ENCODE assay signal across 8 mouse cellular contexts in the genomic region with DNA sequence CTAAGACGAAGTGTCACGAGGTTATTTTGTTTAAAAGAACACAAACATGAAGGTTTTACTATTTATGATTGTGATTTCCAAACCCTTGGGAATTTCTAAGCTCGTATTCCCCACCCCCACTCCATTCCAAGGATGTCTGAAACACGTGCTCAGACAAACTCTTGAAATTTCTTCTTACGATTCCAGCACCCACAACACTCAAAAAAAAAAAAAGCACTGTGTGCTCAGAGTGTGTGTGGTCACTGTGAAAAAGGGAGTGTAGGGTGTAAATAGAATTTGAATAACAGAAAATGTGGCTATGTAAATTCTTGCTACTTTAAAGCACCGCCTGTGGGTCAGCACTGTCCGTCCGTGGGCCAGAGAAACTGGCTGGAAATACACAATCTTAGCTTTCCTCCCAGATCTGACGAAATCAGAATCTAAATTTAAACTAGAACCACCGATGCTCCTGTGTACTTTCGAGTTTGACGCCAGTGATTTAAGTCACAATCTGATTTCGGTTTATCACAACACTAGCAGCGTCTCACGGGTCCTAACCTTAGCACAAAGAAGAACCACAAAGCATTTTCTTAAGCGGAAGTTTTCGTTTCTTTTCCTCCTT. TPM values are rescaled to one million over a fixed set of nuclear protein-coding genes. Genes with fewer than 3 reads are reported as not detected.
A peak's percentile ranks its signal among the peaks of the same experiment; 100 is the strongest.
DNase-seq lines count a peak whose midpoint lies in the region; ATAC-seq and TF ChIP-seq lines count a peak whose summit lies in the region.

No protein-coding gene starts in this region.

- no peak for TF ChIP-seq POLR2A in cerebellum, adult 2 months (IDR thresholded peaks at IDR 0.05; ENCODE audit: borderline replicate concordance, insufficient read depth, low read length)

- no peak for DNase-seq in cerebellum, adult 2 months
- DNase-seq in cerebellum, adult 9-10 months = no peak
- DNase-seq in 416B (ENCODE audit: low read depth) = peak; percentile 73
- DNase-seq in gastrocnemius, postnatal 4 days (ENCODE audit: low spot score in 2 of 2) = no peak
- DNase-seq in cerebellum, adult 11-12 months = no peak

- no peak for TF ChIP-seq CTCF in cerebellum, adult 2 months (IDR thresholded peaks at IDR 0.05; ENCODE audit: borderline replicate concordance, insufficient read depth, low read depth, low read length)
- TF ChIP-seq CTCF in intestine, postnatal 0 days (IDR thresholded peaks at IDR 0.05; ENCODE audit: low read depth) = no peak

- H3K9ac ChIP-seq in embryonic facial prominence, embryonic 13.5 days = peak overlapping the region; percentile 82
- H3K9ac ChIP-seq in intestine, postnatal 0 days (ENCODE audit: low read depth, low read length) = peak overlapping the region; percentile 71
- peak overlapping the region; percentile 72 for H3K9ac ChIP-seq in midbrain, embryonic 12.5 days (replicated peaks)

- H3K4me2 ChIP-seq in embryonic facial prominence, embryonic 13.5 days = peak overlapping the region; percentile 56
- peak overlapping the region; percentile 54 for H3K4me2 ChIP-seq in intestine, postnatal 0 days (replicated peaks; ENCODE audit: low read depth)
- peak overlapping the region; percentile 51 for H3K4me2 ChIP-seq in midbrain, embryonic 12.5 days (replicated peaks)

- no peaks in the 10 kb centered on the region for H3K9me3 ChIP-seq in embryonic facial prominence, embryonic 13.5 days
- no peaks in the 10 kb centered on the region for H3K9me3 ChIP-seq in intestine, postnatal 0 days (ENCODE audit: control insufficient read depth)
- H3K9me3 ChIP-seq in midbrain, embryonic 12.5 days = no peaks in the 10 kb centered on the region

- no peaks in the 10 kb centered on the region for H3K27me3 ChIP-seq in cerebellum, adult 2 months (ENCODE audit: control insufficient read depth, insufficient read depth, low read length)
- H3K27me3 ChIP-seq in embryonic facial prominence, embryonic 13.5 days = peaks cover 4% of the 10 kb centered on the region
- H3K27me3 ChIP-seq in intestine, postnatal 0 days (replicated peaks; ENCODE audit: control insufficient read depth, insufficient read depth, low read length) = no peaks in the 10 kb centered on the region
- peaks cover 14% of the 10 kb centered on the region for H3K27me3 ChIP-seq in midbrain, embryonic 12.5 days

- ATAC-seq in embryonic facial prominence, embryonic 13.5 days (ENCODE audit: insufficient number of reproducible peaks, insufficient read depth, low FRiP score, low TSS enrichment, low read depth) = 0 out of 2 replicates have a peak, but pooled peaks have one; percentile 32
- no peak for ATAC-seq in intestine, postnatal 0 days
- ATAC-seq in midbrain, embryonic 12.5 days (ENCODE audit: low FRiP score, low read depth) = no peak

- H3K4me3 ChIP-seq in cerebellum, adult 2 months (replicated peaks; ENCODE audit: insufficient read depth, low read depth, low read length) = peak overlapping the region; percentile 98
- H3K4me3 ChIP-seq in embryonic facial prominence, embryonic 13.5 days = peak overlapping the region; percentile 57
- peak overlapping the region; percentile 63 for H3K4me3 ChIP-seq in intestine, postnatal 0 days (ENCODE audit: low read depth, low read length)
- H3K4me3 ChIP-seq in midbrain, embryonic 12.5 days = peak overlapping the region; percentile 58

- no peaks in the 10 kb centered on the region for H3K36me3 ChIP-seq in embryonic facial prominence, embryonic 13.5 days
- no peaks in the 10 kb centered on the region for H3K36me3 ChIP-seq in intestine, postnatal 0 days (ENCODE audit: control insufficient read depth, insufficient read depth)
- H3K36me3 ChIP-seq in midbrain, embryonic 12.5 days = no peaks in the 10 kb centered on the region

- H3K4me1 ChIP-seq in cerebellum, adult 2 months (ENCODE audit: control insufficient read depth, insufficient read depth, low read length) = no peaks in the 10 kb centered on the region
- H3K4me1 ChIP-seq in embryonic facial prominence, embryonic 13.5 days = 0 out of 2 replicates have a peak, but pooled peaks cover 5% of the 10 kb centered on the region
- H3K4me1 ChIP-seq in intestine, postnatal 0 days (replicated peaks; ENCODE audit: control insufficient read depth, insufficient read depth, low read length) = no peaks in the 10 kb centered on the region
- peaks cover 11% of the 10 kb centered on the region; the same call in 1 of the 2 replicates for H3K4me1 ChIP-seq in midbrain, embryonic 12.5 days

- peak overlapping the region; percentile 100; the same call in 1 of the 2 replicates for H3K27ac ChIP-seq in cerebellum, adult 2 months (ENCODE audit: insufficient read depth, low read length)
- peak overlapping the region; percentile 93 for H3K27ac ChIP-seq in embryonic facial prominence, embryonic 13.5 days
- H3K27ac ChIP-seq in intestine, postnatal 0 days (ENCODE audit: low read depth, low read length) = peak overlapping the region; percentile 89
- peak overlapping the region; percentile 80 for H3K27ac ChIP-seq in midbrain, embryonic 12.5 days (replicated peaks)

- 4% methylated on average over 17 of the region's 17 CpGs for WGBS in cerebellum, adult 2 months
- WGBS in embryonic facial prominence, embryonic 13.5 days = 24% methylated on average over 17 of the region's 17 CpGs
- WGBS in intestine, postnatal 0 days = 13% methylated on average over 17 of the region's 17 CpGs
- 22% methylated on average over 17 of the region's 17 CpGs for WGBS in midbrain, embryonic 12.5 days

RNA-seq across cellular contexts. Expression of gene Mbtps2, which starts 0.8 kb away (rescaled TPM):
- 29.9 and 30.1 TPM in 2 replicates for polyA plus RNA-seq in cerebellum, adult 2 months (2012; rRNA removed)
- 24.3 and 25.8 TPM in 2 replicates for polyA plus RNA-seq in embryonic facial prominence, embryonic 13.5 days (2015; fragmentation: Nextera tagmentation; extraction: Ambion mirVana)
- polyA plus RNA-seq in intestine, postnatal 0 days (2015; fragmentation: Nextera tagmentation; extraction: Ambion mirVana) = 8.5 and 9.2 TPM in 2 replicates
- polyA plus RNA-seq in midbrain, embryonic 12.5 days (2016; fragmentation: Nextera tagmentation; extraction: Ambion mirVana) = 23.0 and 24.4 TPM in 2 replicates
- total RNA-seq in gastrocnemius, postnatal 4 days (2021) = 10 to 100 TPM; 17.0 to 18.4 TPM

RNA-seq across cellular contexts. Expression of gene Yy2, which starts 28.9 kb away (rescaled TPM):
- not detected in 2 replicates for polyA plus RNA-seq in cerebellum, adult 2 months (2012; rRNA removed)
- polyA plus RNA-seq in embryonic facial prominence, embryonic 13.5 days (2015; fragmentation: Nextera tagmentation; extraction: Ambion mirVana) = 4.8 TPM in 2 replicates
- 0.78 and 1.2 TPM in 2 replicates for polyA plus RNA-seq in intestine, postnatal 0 days (2015; fragmentation: Nextera tagmentation; extraction: Ambion mirVana)
- 3.6 and 5.6 TPM in 2 replicates for polyA plus RNA-seq in midbrain, embryonic 12.5 days (2016; fragmentation: Nextera tagmentation; extraction: Ambion mirVana)
- total RNA-seq in gastrocnemius, postnatal 4 days (2021) = under 1 TPM in 1 of 2 experiments, not detected in 1; 0.10 TPM
